Mouse (Mus musculus) adrenal gland (tissue): ENCODE data around the gene Nuak2.
"Not testable (repeated sequence)": the region's sequence is repeated elsewhere in the genome, so short reads cannot be mapped to it uniquely, and the experiment has no call there.

Experiments
- intact Hi-C: fragments of 180-260 bp; cut with DNase I; formaldehyde crosslinking; loops from one replicate; pipeline ENCODE4 v1.15.1; 2025

The Nuak2 gene

DNA sequence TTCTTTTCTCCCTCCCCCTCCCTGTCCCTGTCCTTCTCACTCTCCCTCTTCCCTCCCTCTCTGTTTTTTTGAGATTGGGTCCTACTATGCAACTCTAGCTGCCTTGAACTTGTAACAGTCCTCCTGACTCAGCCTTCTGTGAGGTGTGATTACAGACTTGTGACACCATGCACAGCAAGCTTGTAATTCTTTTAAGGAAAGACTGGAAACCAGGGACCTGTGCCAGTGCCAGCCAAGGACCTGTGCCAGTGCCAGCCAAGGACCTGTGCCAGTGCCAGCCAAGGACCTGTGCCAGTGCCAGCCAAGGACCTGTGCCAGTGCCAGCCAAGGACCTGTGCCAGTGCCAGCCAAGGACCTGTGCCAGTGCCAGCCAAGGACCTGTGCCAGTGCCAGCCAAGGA lies 33.1 kb downstream of the Nuak2 start:
- intact Hi-C loops = not testable (repeated sequence)

DNA sequence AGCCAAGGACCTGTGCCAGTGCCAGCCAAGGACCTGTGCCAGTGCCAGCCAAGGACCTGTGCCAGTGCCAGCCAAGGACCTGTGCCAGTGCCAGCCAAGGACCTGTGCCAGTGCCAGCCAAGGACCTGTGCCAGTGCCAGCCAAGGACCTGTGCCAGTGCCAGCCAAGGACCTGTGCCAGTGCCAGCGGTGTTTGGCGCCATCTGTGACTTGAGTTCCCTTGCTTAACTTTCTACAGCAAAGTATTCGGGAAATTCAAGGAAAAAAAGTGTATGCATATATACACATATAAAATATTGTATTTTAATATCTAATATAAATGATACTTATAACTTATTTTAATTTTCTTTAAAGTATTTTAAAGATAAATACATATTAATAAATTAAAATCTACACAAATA lies 33.7 kb downstream of the Nuak2 start:
- intact Hi-C loops = not testable (repeated sequence)

GRCm38 (mm10) chr1:132351058-132351457 lies 35.1 kb downstream of the Nuak2 start:
- intact Hi-C loops = no loop called here

- intact Hi-C loops = no loop called here
Measured at GRCm38 (mm10) chr1:132353389-132353788, 37.5 kb downstream of the Nuak2 start.

DNA sequence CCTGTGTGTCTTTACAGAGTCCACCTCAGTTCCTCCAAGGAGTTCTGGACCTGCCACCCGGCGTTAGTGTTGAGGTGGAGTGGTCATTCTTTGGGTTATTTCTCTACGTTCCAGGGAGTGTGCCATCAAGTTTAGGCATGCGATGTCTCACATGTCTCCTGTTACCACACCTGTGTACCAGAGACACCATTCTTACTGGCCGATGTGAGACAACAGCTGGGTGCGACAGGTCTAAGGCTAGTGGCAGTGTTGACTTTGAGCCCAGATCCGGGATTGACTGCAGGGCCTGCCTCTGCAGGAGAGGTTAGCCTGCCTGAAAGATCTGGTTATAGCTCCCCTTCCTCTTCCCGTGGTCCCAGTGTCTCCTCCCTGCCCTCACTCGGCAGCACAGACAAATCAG lies 38.3 kb downstream of the Nuak2 start:
- intact Hi-C loops = loop anchor here (1.0 kb wide), 1 partner anchor 42 kb away; no protein-coding TSS in a partner anchor

GRCm38 (mm10) chr1:132355162-132355601 lies 39.3 kb downstream of the Nuak2 start:
- intact Hi-C loops = loop anchor here (5.0 kb wide), 3 partner anchors 118 to 198 kb away; no protein-coding TSS in a partner anchor

GRCm38 (mm10) chr1:132355841-132356242 lies 39.9 kb downstream of the Nuak2 start:
- intact Hi-C loops = loop anchor here (5.0 kb wide), 3 partner anchors 119 to 199 kb away; no protein-coding TSS in a partner anchor

DNA sequence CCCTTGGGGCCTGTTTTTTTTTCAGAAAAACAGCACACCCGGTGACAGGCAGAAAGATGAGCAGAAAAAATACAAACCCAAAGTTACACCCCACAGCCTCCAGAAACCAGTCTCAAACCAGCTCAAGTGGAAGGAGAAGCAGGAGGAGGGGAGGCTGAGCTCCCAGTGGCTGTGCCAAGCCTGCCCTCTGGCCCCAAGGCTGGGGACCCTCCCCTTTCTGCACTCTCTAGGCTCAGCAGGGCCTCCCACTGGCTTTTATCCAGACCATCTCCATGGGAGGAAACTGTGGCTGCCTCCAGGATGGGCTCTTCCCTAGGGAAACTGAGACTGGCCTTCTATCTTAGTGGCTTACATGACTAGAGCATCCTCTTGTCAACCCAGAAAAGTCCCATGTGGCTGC lies 40.9 kb downstream of the Nuak2 start:
- intact Hi-C loops = loop anchor here (5.0 kb wide), 3 partner anchors 120 to 200 kb away; no protein-coding TSS in a partner anchor

DNA sequence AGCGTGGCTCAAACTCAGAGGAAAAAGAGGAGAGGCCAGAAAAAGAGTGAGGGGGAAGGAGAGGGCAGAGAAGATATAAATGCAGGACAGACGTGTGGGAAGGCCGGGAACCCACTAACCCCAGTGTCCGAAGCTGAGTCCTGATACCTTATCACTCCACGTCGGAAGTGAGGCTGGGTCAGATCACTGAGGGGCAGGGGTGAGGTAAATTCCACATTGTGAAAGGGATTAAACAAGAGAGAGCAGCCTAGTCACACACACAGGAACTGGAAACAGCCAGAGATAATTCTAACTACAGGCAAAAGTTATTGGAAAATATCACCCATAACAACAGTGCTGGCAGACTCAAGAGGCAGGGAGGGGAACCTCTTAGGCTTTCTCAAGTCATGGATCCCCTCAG lies 46.0 kb downstream of the Nuak2 start:
- intact Hi-C loops = no loop called here

- intact Hi-C loops = no loop called here
Measured at GRCm38 (mm10) chr1:132364388-132364787, 48.5 kb downstream of the Nuak2 start.

DNA sequence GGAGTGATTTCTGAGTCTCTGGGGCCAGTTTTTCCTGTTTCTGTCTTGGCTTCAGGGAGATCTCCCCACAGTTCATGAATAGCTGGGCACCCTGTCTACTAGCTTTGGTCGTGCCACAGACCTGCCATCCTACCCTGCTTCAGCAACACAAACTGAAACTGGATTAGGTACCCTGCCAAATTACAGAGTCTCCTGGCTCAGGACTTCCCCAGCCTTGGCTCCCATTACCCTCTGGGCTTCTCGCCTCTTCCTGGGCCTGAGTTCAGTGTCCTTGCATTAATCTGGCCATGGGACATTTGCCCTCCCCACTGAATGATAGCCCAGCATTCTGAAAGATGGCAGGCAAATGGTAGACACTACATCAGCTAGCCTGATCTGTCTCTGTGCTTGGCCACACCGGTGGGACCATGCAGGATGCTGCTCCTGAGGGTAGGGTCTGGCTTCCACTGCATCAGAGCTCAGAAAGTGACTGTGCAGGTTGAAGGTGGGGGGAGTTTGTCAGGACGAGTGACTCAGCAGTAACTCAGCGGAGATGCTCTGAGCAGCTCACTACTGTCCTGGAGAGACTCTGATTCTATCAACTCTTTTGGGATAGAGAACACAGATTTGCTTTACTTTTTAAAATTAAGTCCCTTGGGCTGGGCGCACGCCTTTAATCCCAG lies 49.1 kb downstream of the Nuak2 start:
- intact Hi-C loops = loop anchor here (5.0 kb wide), 2 partner anchors 112 to 227 kb away; partner anchors contain the start of gene Rbbp5

- intact Hi-C loops = loop anchor here (5.0 kb wide), 2 partner anchors 112 to 227 kb away; partner anchors contain the start of gene Rbbp5
Measured at GRCm38 (mm10) chr1:132365645-132366044, 49.7 kb downstream of the Nuak2 start.

DNA sequence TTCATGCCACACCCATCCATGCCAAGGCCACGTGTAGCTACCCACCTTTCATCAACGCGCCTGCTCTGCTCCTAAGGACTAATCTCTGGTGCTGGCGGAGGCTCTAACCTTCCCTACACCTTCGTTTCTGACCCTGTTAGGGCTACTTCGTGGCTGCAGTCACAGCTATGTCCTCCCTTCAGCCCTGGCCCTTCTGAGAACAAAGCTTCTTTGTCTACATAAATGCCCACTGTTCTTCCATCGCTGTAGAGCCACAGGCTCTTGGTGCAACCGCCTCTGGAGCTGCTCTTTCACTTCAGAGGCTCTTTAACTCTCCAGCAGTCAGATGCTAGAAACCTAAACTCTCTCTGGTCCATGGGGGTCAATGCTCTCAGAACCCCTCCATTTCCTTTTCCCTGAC lies 50.3 kb downstream of the Nuak2 start:
- intact Hi-C loops = loop anchor here (5.0 kb wide), 2 partner anchors 111 to 226 kb away; partner anchors contain the start of gene Rbbp5

- intact Hi-C loops = loop anchor here (1.0 to 5.0 kb wide), 3 partner anchors 110 to 225 kb away; partner anchors contain the start of gene Rbbp5
Measured at GRCm38 (mm10) chr1:132366937-132367336, 51.0 kb downstream of the Nuak2 start.

- intact Hi-C loops = loop anchor here (1.0 to 5.0 kb wide), 3 partner anchors 109 to 224 kb away; partner anchors contain the start of gene Rbbp5
Measured at GRCm38 (mm10) chr1:132367692-132368506, 52.0 kb downstream of the Nuak2 start.

DNA sequence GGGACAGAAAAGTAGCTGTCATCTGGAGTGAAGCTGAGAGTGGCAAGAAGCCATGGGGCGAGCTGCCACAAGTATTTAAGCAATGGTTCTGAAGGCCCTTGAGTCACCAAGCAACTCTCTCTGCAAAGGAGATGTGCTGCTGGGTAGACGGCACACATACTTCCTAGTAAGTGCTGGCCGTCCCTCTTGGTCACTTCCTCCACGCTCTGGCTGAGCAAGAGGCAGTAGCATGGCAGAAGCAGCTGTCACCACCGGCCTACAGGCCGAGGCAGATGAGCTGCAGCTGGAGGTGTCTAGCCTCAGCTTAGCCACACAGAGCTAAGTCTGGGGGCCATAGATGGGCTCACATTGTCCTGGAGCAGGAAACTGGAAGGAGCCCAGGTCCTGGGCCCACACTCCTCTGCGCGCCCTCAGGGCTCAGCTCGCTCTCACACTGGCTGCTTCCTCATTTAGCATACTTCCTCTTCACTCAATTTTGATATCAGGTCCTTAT lies 54.8 kb downstream of the Nuak2 start:
- intact Hi-C loops = loop anchor here (2.0 kb wide), 1 partner anchor 20 kb away; the partner anchor contains the start of gene Tmcc2

DNA sequence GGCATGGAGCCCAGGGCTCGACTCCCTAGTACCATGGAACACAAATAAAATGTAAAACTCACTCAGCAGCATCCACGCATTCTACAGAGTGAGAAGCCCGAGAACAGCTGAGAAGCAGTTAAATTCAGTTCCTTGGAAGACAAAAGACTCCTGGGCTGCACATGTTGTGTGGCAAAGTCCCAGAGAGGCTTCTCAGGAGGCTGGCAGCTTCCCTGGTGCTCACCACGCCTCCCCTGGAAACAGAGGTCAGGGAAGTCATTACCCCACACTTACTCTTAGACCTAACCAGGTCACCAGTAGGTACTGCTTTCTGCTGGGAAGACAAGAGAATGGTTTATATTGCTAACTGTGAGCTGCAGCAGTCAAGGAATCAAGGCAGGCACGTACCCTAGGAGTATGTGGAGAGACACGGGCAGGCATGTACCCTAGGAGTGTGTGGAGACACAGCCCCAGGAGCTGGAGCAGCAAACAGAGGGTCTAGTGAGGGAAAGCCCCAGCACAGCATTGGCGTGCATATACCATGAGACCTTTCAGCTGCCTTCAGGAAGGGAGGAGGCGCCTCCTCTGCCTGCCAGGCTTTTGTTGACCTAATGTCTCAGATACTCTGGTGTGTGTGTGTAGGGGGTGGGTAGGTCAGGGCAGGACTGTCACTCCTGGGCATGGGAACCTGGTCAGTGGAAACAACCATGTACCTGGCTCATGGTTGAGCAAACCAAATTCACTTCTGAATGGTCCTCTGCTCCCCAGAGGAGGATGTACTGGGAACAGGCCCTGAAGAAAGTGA lies 55.6 kb downstream of the Nuak2 start:
- intact Hi-C loops = loop anchor here (2.0 kb wide), 1 partner anchor 19 kb away; the partner anchor contains the start of gene Tmcc2

GRCm38 (mm10) chr1:132372354-132372753 lies 56.4 kb downstream of the Nuak2 start:
- intact Hi-C loops = no loop called here

- intact Hi-C loops = no loop called here
Measured at GRCm38 (mm10) chr1:132372896-132373534, 57.1 kb downstream of the Nuak2 start.
